Mouse (Mus musculus) heart, adult 8-10 months (tissue): ENCODE data around the gene Zfp966. TPM values are rescaled to one million over a fixed set of nuclear protein-coding genes. Genes with fewer than 3 reads are reported as not detected.
"Not testable (repeated sequence)": the region's sequence is repeated elsewhere in the genome, so short reads cannot be mapped to it uniquely, and the experiment has no call there.

Experiments
- DNase-seq: peaks from one replicate; pipeline ENCODE4 v3.0.0; 2022; ENCODE audit warnings: low spot score
- total RNA-seq, 4 experiments: library from RNA; stranded (reverse); gene quantifications; 2 replicates each; pipeline ENCODE4 v1.2.4; 2022

The Zfp966 gene
- total RNA-seq: 10 to 100 TPM; 15.1 to 17.9 (median 16.4) TPM

DNA sequence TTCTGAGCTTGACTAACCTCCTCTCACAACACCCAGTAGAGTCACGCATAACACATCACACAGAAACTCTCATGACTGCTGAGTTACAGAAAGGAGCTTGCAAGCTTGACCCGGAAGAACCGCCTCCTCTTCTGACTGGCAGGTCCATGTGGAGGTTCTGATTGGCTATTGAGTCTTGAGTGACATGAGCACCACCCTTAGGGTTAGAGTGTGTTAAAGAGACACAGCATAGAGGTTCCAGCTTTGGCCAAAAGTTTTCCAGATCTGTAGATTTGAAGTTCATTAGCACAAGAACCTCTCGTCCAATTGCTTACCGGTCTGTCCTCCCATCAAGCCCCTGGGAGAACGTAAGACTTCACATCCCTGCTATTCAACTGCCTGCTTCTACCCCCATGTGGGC, at the start of gene Zfp966:
Gene Zfp966, minus strand, starts transcription at position 101 of the 400 bp plus-strand sequence.
- not testable (repeated sequence) for DNase-seq

- DNase-seq: not testable (repeated sequence)
These were observed 34.1 kb upstream of the Zfp966 start, which contains the start of gene Gm2026 for GRCm38 (mm10) chr2:175965031-175965430. TSS of gene Gm2026 (plus strand) at chr2:175965331.

DNA sequence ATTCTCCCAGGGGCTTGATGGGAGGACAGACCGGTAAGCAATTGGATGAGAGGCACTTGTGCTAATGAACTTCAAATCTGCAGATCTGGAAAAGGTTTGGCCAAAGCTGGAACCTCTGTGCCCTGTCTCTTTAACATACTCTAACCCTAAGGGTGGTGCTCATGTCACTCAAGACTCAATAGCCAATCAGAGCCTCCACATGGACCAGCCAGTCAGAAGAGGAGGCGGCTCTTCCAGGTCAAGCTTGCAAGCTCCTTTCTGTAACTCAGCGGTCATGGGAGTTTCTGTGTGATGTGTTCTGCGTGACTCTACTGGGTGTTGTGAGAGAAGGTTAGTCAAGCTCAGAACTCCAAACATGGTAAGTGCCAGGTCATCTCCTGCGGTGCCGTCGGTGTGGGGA, 61.9 kb downstream of the Zfp966 start, which contains the start of gene Gm6710:
Gene Gm6710, plus strand, starts transcription at position 196 of the 400 bp plus-strand sequence.
- DNase-seq: not testable (repeated sequence)

Other genes with a start within 250 kb of the Zfp966 start
- 10 to 100 TPM in 2 of 4 experiments, not detected in 2; 27.7 to 54.6 TPM for gene Zfp969, start 227.5 kb downstream of the Zfp966 start, total RNA-seq
- under 1 TPM in 1 of 4 experiments, not detected in 3; 0.20 TPM for gene Gm2007, start 189.6 kb downstream of the Zfp966 start, total RNA-seq
- 10 to 100 TPM; 12.7 to 25.8 (median 16.0) TPM for gene Gm14288, start 130.0 kb downstream of the Zfp966 start, total RNA-seq
- 10 to 100 TPM; 12.7 to 20.3 (median 16.4) TPM for gene Gm6710, start 61.9 kb downstream of the Zfp966 start, total RNA-seq
- gene Gm2026, start 34.2 kb upstream of the Zfp966 start, total RNA-seq: 10 to 100 TPM; 18.0 to 24.9 (median 20.5) TPM
- gene Gm2004, start 218.7 kb upstream of the Zfp966 start, total RNA-seq: 10 to 100 TPM; 16.9 to 59.8 (median 50.7) TPM